22 mouse cellular contexts compared by ENCODE assay signal in the genomic region with DNA sequence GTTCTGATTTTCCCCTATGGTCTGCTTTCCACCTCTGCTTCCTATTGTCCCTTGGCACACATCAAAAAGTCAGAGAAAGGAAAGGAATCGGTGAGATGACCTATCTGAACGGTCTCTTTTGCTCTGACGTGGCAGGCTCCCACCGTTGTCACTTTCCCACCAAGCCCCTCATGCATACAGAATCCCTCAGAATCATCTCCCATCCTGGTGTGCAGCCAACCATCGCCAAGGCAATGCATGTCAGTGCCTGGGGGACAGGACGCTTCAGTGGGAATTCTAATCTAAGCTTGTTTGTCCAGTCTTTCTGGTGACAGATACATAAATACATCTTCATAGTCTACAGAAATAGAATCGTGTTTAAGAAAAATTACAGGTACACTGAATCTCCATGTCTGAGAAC.
DNase-seq lines count a peak whose midpoint lies in the region; ATAC-seq and TF ChIP-seq lines count a peak whose summit lies in the region.
"Had no signal": no experiment of that assay in that cellular context is flagged by ENCODE, and none has a peak within 500 bp of the region (broad histone marks: within the 10 kb centered on the region; RNA-seq: fewer than 3 reads in every experiment).

No protein-coding gene starts in this region.

- no peaks in the 10 kb centered on the region for H3K36me3 ChIP-seq in forebrain, embryonic 14.5 days (ENCODE audit: control insufficient read depth, insufficient read depth, low read length)
- no peaks in the 10 kb centered on the region for H3K36me3 ChIP-seq in forebrain, embryonic 15.5 days
- H3K36me3 ChIP-seq in hindbrain, embryonic 12.5 days: no peaks in the 10 kb centered on the region
- H3K36me3 ChIP-seq: G1E; heart, embryonic 15.5 days; intestine, embryonic 15.5 days; limb, embryonic 15.5 days; lung, embryonic 15.5 days had no signal

- TF ChIP-seq POLR2A in brain, embryonic 14.5 days (IDR thresholded peaks at IDR 0.05; ENCODE audit: borderline replicate concordance, extremely low read depth, insufficient read depth, insufficient read length, poor library complexity, severe bottlenecking): no peak

- no peak for TF ChIP-seq CTCF in brain, embryonic 14.5 days (IDR thresholded peaks at IDR 0.05; ENCODE audit: borderline replicate concordance, extremely low read depth, insufficient read depth, insufficient read length)

- no peaks in the 10 kb centered on the region for H3K9me3 ChIP-seq in forebrain, embryonic 14.5 days (replicated peaks; ENCODE audit: control insufficient read depth, low read length)
- no peaks in the 10 kb centered on the region for H3K9me3 ChIP-seq in forebrain, embryonic 15.5 days
- no peaks in the 10 kb centered on the region for H3K9me3 ChIP-seq in hindbrain, embryonic 12.5 days (replicated peaks)
- H3K9me3 ChIP-seq: heart, embryonic 15.5 days; intestine, embryonic 15.5 days; limb, embryonic 15.5 days; lung, embryonic 15.5 days had no signal

- no peak for DNase-seq in forebrain, embryonic 14.5 days (ENCODE audit: low spot score)
- DNase-seq in left cerebral cortex, postnatal 4 days: peak; percentile 48
- DNase-seq in left cerebral cortex, postnatal 36 days (ENCODE audit: low spot score in 2 of 2): no peak
- peak; percentile 47 for DNase-seq in brain, embryonic 14.5 days (ENCODE audit: low read depth)
- DNase-seq in yolk sac, embryonic 10.5 days (ENCODE audit: low spot score): no peak
- DNase-seq in thymus, postnatal 36 days: no peak
- DNase-seq: adrenal gland, adult 2 months; B cell, adult 2 months; cerebellum, adult 11-12 months; gastrocnemius, postnatal 36 days; kidney, postnatal 4 days; layer of hippocampus, adult 9-11 months; lung, postnatal 36 days had no signal

- no peak overlapping the region for H3K4me2 ChIP-seq in forebrain, embryonic 14.5 days (ENCODE audit: low read length)
- H3K4me2 ChIP-seq in forebrain, embryonic 15.5 days (replicated peaks): no peak overlapping the region
- no peak overlapping the region for H3K4me2 ChIP-seq in hindbrain, embryonic 12.5 days (replicated peaks)
- H3K4me2 ChIP-seq: heart, embryonic 15.5 days; intestine, embryonic 15.5 days; limb, embryonic 15.5 days; lung, embryonic 15.5 days had no signal

- no peak for ATAC-seq in forebrain, embryonic 14.5 days
- ATAC-seq in forebrain, embryonic 15.5 days (replicated peaks): no peak
- peak; percentile 38; the same call in 1 of the 2 replicates for ATAC-seq in hindbrain, embryonic 12.5 days (ENCODE audit: low FRiP score)
- ATAC-seq: intestine, embryonic 15.5 days had no signal

- no peak overlapping the region for H3K4me3 ChIP-seq in forebrain, embryonic 14.5 days (ENCODE audit: low read depth, low read length)
- no peak overlapping the region for H3K4me3 ChIP-seq in forebrain, embryonic 15.5 days
- H3K4me3 ChIP-seq in hindbrain, embryonic 12.5 days: no peak overlapping the region
- H3K4me3 ChIP-seq: heart, embryonic 15.5 days; intestine, embryonic 15.5 days; limb, embryonic 15.5 days; lung, embryonic 15.5 days had no signal

- intact Hi-C loops in left cerebral cortex, postnatal 4 days (cut with DNase I): no loop called here
- intact Hi-C loops in left cerebral cortex, postnatal 36 days (cut with DNase I): no loop called here

- WGBS in forebrain, embryonic 14.5 days: 42% methylated on average over 7 of the region's 7 CpGs
- 42% methylated on average over 7 of the region's 7 CpGs for WGBS in forebrain, embryonic 15.5 days
- 49% methylated on average over 7 of the region's 7 CpGs for WGBS in hindbrain, embryonic 12.5 days

- no peaks in the 10 kb centered on the region for H3K27me3 ChIP-seq in forebrain, embryonic 14.5 days (replicated peaks; ENCODE audit: control insufficient read depth, insufficient read depth, low read length)
- no peaks in the 10 kb centered on the region for H3K27me3 ChIP-seq in forebrain, embryonic 15.5 days
- no peaks in the 10 kb centered on the region for H3K27me3 ChIP-seq in hindbrain, embryonic 12.5 days
- H3K27me3 ChIP-seq: CH12.LX; heart, embryonic 15.5 days; intestine, embryonic 15.5 days; limb, embryonic 15.5 days had no signal

- H3K27ac ChIP-seq in forebrain, embryonic 14.5 days (ENCODE audit: low read depth, low read length): no peak overlapping the region
- no peak overlapping the region for H3K27ac ChIP-seq in forebrain, embryonic 15.5 days (replicated peaks)
- H3K27ac ChIP-seq in hindbrain, embryonic 12.5 days: peak overlapping the region; percentile 25; the same call in 1 of the 2 replicates
- H3K27ac ChIP-seq: intestine, embryonic 15.5 days; limb, embryonic 15.5 days; liver, embryonic 14.5 days; lung, embryonic 15.5 days had no signal

- 0 out of 2 replicates have a peak overlapping the region, but pooled peaks have one; percentile 10 for H3K9ac ChIP-seq in forebrain, embryonic 14.5 days (ENCODE audit: low read length)
- no peak overlapping the region for H3K9ac ChIP-seq in forebrain, embryonic 15.5 days (replicated peaks)
- no peak overlapping the region for H3K9ac ChIP-seq in hindbrain, embryonic 12.5 days
- H3K9ac ChIP-seq: heart, embryonic 15.5 days; intestine, embryonic 15.5 days; limb, embryonic 15.5 days; liver, embryonic 14.5 days; lung, embryonic 15.5 days had no signal

- peaks cover 35% of the 10 kb centered on the region for H3K4me1 ChIP-seq in forebrain, embryonic 14.5 days (ENCODE audit: control insufficient read depth, insufficient read depth, low read length)
- H3K4me1 ChIP-seq in forebrain, embryonic 15.5 days: peaks cover 52% of the 10 kb centered on the region
- H3K4me1 ChIP-seq in hindbrain, embryonic 12.5 days: peaks cover 53% of the 10 kb centered on the region

Comparison
In these comparisons a context has a peak if more than half of its experiments do, and no peak if none do; other contexts are left out.
1. DNase-seq: peak in left cerebral cortex, postnatal 4 days (single experiment) and brain, embryonic 14.5 days (single experiment); none in forebrain, embryonic 14.5 days (single experiment), left cerebral cortex, postnatal 36 days (0 of 2), yolk sac, embryonic 10.5 days (single experiment) and thymus, postnatal 36 days (0 of 2).